Mouse (Mus musculus): ENCODE measurements around the gene Cfap299. TPM values are rescaled to one million over a fixed set of nuclear protein-coding genes. Genes with fewer than 3 reads are reported as not detected.

The Cfap299 gene
- polyA plus RNA-seq (2015; fragmentation: Nextera tagmentation; extraction: Ambion mirVana): not detected in 2 replicates

- H3K27me3 ChIP-seq: no peaks in the 10 kb centered on the region
- no peaks in the 10 kb centered on the region for H3K9me3 ChIP-seq (replicated peaks)
- H3K4me1 ChIP-seq (replicated peaks): 0 out of 2 replicates have a peak, but pooled peaks cover 5% of the 10 kb centered on the region
- peak; percentile 84 for ATAC-seq (ENCODE audit: insufficient read depth)
- peak within 1 kb of the TSS; percentile 56 for H3K4me3 ChIP-seq (replicated peaks)
- H3K9ac ChIP-seq: no peak within 1 kb of the TSS
- H3K36me3 ChIP-seq (replicated peaks): no peaks in the 10 kb centered on the region
- H3K4me2 ChIP-seq: peak within 1 kb of the TSS; percentile 73
- WGBS (ENCODE audit: insufficient replicate concordance): 2% methylated on average over 46 of the region's 46 CpGs
- no peak within 1 kb of the TSS for H3K27ac ChIP-seq (replicated peaks)
These were observed at the start of gene Cfap299 for GRCm38 (mm10) chr5:98328848-98329624. TSS of gene Cfap299 (plus strand) at chr5:98329304.

- Histone ChIP-seq H3K9me3 (replicated peaks) (no peaks in the 10 kb centered on the region), H3K27me3 (peaks cover 3% of the 10 kb centered on the region; the same call in 1 of the 2 replicates), H3K36me3 (replicated peaks) (no peaks in the 10 kb centered on the region), H3K4me2 (no peak overlapping the region), H3K4me3 (replicated peaks) (no peak overlapping the region), H3K9ac (no peak overlapping the region), H3K4me1 (replicated peaks) (no peaks in the 10 kb centered on the region), H3K27ac (replicated peaks) (no peak overlapping the region)
- no peak for ATAC-seq (ENCODE audit: insufficient read depth)
- 63% methylated on average over 9 of the region's 9 CpGs for WGBS (ENCODE audit: insufficient replicate concordance)
These were observed 47.1 kb upstream of the Cfap299 start for GRCm38 (mm10) chr5:98281993-98282392.

GRCm38 (mm10) chr5:98283696-98284478 lies 45.2 kb upstream of the Cfap299 start:
- no peak overlapping the region for H3K27ac ChIP-seq (replicated peaks)
- no peak overlapping the region for H3K4me2 ChIP-seq
- H3K4me3 ChIP-seq (replicated peaks): no peak overlapping the region
- no peaks in the 10 kb centered on the region for H3K36me3 ChIP-seq (replicated peaks)
- no peak for ATAC-seq (ENCODE audit: insufficient read depth)
- H3K9ac ChIP-seq: no peak overlapping the region
- H3K9me3 ChIP-seq (replicated peaks): no peaks in the 10 kb centered on the region
- 33% methylated on average over 17 of the region's 17 CpGs for WGBS (ENCODE audit: insufficient replicate concordance)
- H3K4me1 ChIP-seq (replicated peaks): no peaks in the 10 kb centered on the region
- peaks cover 3% of the 10 kb centered on the region; the same call in 1 of the 2 replicates for H3K27me3 ChIP-seq

GRCm38 (mm10) chr5:98290642-98291041 lies 38.5 kb upstream of the Cfap299 start:
- Histone ChIP-seq H3K4me3 (replicated peaks) (no peak overlapping the region), H3K9me3 (replicated peaks) (no peaks in the 10 kb centered on the region), H3K27ac (replicated peaks) (no peak overlapping the region), H3K27me3 (peaks cover 18% of the 10 kb centered on the region), H3K36me3 (replicated peaks) (no peaks in the 10 kb centered on the region), H3K4me1 (replicated peaks) (no peaks in the 10 kb centered on the region), H3K9ac (no peak overlapping the region), H3K4me2 (no peak overlapping the region)
- 68% methylated on average over 8 of the region's 8 CpGs for WGBS (ENCODE audit: insufficient replicate concordance)
- no peak for ATAC-seq (ENCODE audit: insufficient read depth)

GRCm38 (mm10) chr5:98292388-98293048 lies 36.6 kb upstream of the Cfap299 start:
- no peak overlapping the region for H3K4me3 ChIP-seq (replicated peaks)
- H3K27me3 ChIP-seq: peaks cover 18% of the 10 kb centered on the region
- no peak overlapping the region for H3K9ac ChIP-seq
- H3K4me2 ChIP-seq: no peak overlapping the region
- WGBS (ENCODE audit: insufficient replicate concordance): 6% methylated on average over 19 of the region's 19 CpGs
- no peaks in the 10 kb centered on the region for H3K36me3 ChIP-seq (replicated peaks)
- no peak for ATAC-seq (ENCODE audit: insufficient read depth)
- no peak overlapping the region for H3K27ac ChIP-seq (replicated peaks)
- H3K9me3 ChIP-seq (replicated peaks): no peaks in the 10 kb centered on the region
- no peaks in the 10 kb centered on the region for H3K4me1 ChIP-seq (replicated peaks)

GRCm38 (mm10) chr5:98293049-98293715 lies 35.9 kb upstream of the Cfap299 start:
- no peak overlapping the region for H3K4me2 ChIP-seq
- peaks cover 18% of the 10 kb centered on the region for H3K27me3 ChIP-seq
- H3K36me3 ChIP-seq (replicated peaks): no peaks in the 10 kb centered on the region
- no peak overlapping the region for H3K9ac ChIP-seq
- no peak overlapping the region for H3K4me3 ChIP-seq (replicated peaks)
- ATAC-seq (ENCODE audit: insufficient read depth): no peak
- WGBS (ENCODE audit: insufficient replicate concordance): 7% methylated on average over 12 of the region's 12 CpGs
- H3K27ac ChIP-seq (replicated peaks): no peak overlapping the region
- no peaks in the 10 kb centered on the region for H3K9me3 ChIP-seq (replicated peaks)
- no peaks in the 10 kb centered on the region for H3K4me1 ChIP-seq (replicated peaks)

- no peaks in the 10 kb centered on the region for H3K36me3 ChIP-seq (replicated peaks)
- H3K9me3 ChIP-seq (replicated peaks): no peaks in the 10 kb centered on the region
- no peaks in the 10 kb centered on the region for H3K4me1 ChIP-seq (replicated peaks)
- WGBS (ENCODE audit: insufficient replicate concordance): 61% methylated on average over 4 of the region's 4 CpGs
- no peak overlapping the region for H3K9ac ChIP-seq
- H3K4me3 ChIP-seq (replicated peaks): no peak overlapping the region
- H3K27ac ChIP-seq (replicated peaks): no peak overlapping the region
- H3K27me3 ChIP-seq: no peaks in the 10 kb centered on the region
- ATAC-seq (ENCODE audit: insufficient read depth): no peak
- H3K4me2 ChIP-seq: no peak overlapping the region
These were observed 29.0 kb upstream of the Cfap299 start for GRCm38 (mm10) chr5:98300079-98300478.

- no peak overlapping the region for H3K9ac ChIP-seq
- no peaks in the 10 kb centered on the region for H3K4me1 ChIP-seq (replicated peaks)
- H3K4me2 ChIP-seq: no peak overlapping the region
- ATAC-seq (ENCODE audit: insufficient read depth): no peak
- no peaks in the 10 kb centered on the region for H3K36me3 ChIP-seq (replicated peaks)
- no peak overlapping the region for H3K27ac ChIP-seq (replicated peaks)
- H3K27me3 ChIP-seq: no peaks in the 10 kb centered on the region
- no peak overlapping the region for H3K4me3 ChIP-seq (replicated peaks)
- no peaks in the 10 kb centered on the region for H3K9me3 ChIP-seq (replicated peaks)
- 45% methylated on average over 4 of the region's 4 CpGs for WGBS (ENCODE audit: insufficient replicate concordance)
These were observed 23.4 kb upstream of the Cfap299 start for GRCm38 (mm10) chr5:98305673-98306072.

- Histone ChIP-seq H3K27me3 (no peaks in the 10 kb centered on the region), H3K36me3 (replicated peaks) (no peaks in the 10 kb centered on the region), H3K4me2 (no peak overlapping the region), H3K27ac (replicated peaks) (no peak overlapping the region), H3K4me3 (replicated peaks) (no peak overlapping the region), H3K4me1 (replicated peaks) (no peaks in the 10 kb centered on the region), H3K9ac (no peak overlapping the region), H3K9me3 (replicated peaks) (no peaks in the 10 kb centered on the region)
- WGBS (ENCODE audit: insufficient replicate concordance): 60% methylated on average over 9 of the region's 9 CpGs
- no peak for ATAC-seq (ENCODE audit: insufficient read depth)
These were observed 22.6 kb upstream of the Cfap299 start for GRCm38 (mm10) chr5:98306528-98306927.

- no peak overlapping the region for H3K9ac ChIP-seq
- H3K9me3 ChIP-seq (replicated peaks): no peaks in the 10 kb centered on the region
- H3K4me1 ChIP-seq (replicated peaks): 0 out of 2 replicates have a peak, but pooled peaks cover 5% of the 10 kb centered on the region
- no peak overlapping the region for H3K4me3 ChIP-seq (replicated peaks)
- H3K27ac ChIP-seq (replicated peaks): no peak overlapping the region
- no peaks in the 10 kb centered on the region for H3K27me3 ChIP-seq
- WGBS (ENCODE audit: insufficient replicate concordance): 62% methylated on average over 2 of the region's 2 CpGs
- H3K4me2 ChIP-seq: no peak overlapping the region
- no peaks in the 10 kb centered on the region for H3K36me3 ChIP-seq (replicated peaks)
- no peak for ATAC-seq (ENCODE audit: insufficient read depth)
These were observed 2.5 kb upstream of the Cfap299 start for GRCm38 (mm10) chr5:98326625-98327024.
